Mouse (Mus musculus): ENCODE measurements at regions not wholly inside any gene's neighbourhood (a gene's known extent, or its start where the extent isn't known, plus 50 kb on each side); places are given as distances from the start of the nearest gene placed in this dataset.

GRCm38 (mm10) chr2:146565693-146566092 is 53.5 kb upstream of the Ralgapa2 start:
- TF ChIP-seq CTCF (IDR thresholded peaks at IDR 0.05; ENCODE audit: low read depth, low read length): no peak
- TF ChIP-seq POLR2A (IDR thresholded peaks at IDR 0.05; ENCODE audit: extremely low read depth, insufficient read depth, low read length): no peak
